Mouse (Mus musculus) layer of hippocampus, adult 2 months (tissue): ENCODE results near the gene Lin7a. TPM values are rescaled to one million over a fixed set of nuclear protein-coding genes. Genes with fewer than 3 reads are reported as not detected.
"Not testable (repeated sequence)": the region's sequence is repeated elsewhere in the genome, so short reads cannot be mapped to it uniquely, and the experiment has no call there.

Experiments
- DNase-seq, 2 experiments: peaks; one replicate each; pipeline ENCODE4 v3.0.0; 2022; ENCODE audit warnings: low spot score in 2 of 2
- H3K27ac ChIP-seq: fragments of 200-600 bp; 2 replicates; pipeline ENCODE4 v1.8.1; 2022
- H3K4me3 ChIP-seq: fragments of 200-600 bp; 2 replicates; pipeline ENCODE4 v1.8.1; 2022; ENCODE audit warnings: mild to moderate bottlenecking
- CTCF ChIP-seq: fragments of 200-600 bp; conservative IDR thresholded peaks from 2 replicates; pipeline ENCODE4 v1.8.1; 2022; ENCODE audit warnings: antibody characterized with exemption, mild to moderate bottlenecking, moderate library complexity
- total RNA-seq, 2 experiments: library from RNA; stranded (reverse); gene quantifications; 2 replicates each; pipeline ENCODE4 v1.2.3; 2021

Lin7a gene
- total RNA-seq, 2 experiments from 2014 or later, result 27.7 to 28.8 TPM

- TF ChIP-seq CTCF, result no peak
- no peak overlapping the region for H3K27ac ChIP-seq
- DNase-seq, result no peak
- no peak overlapping the region for H3K4me3 ChIP-seq
These were observed 31.7 kb upstream of the Lin7a start for GRCm38 (mm10) chr10:107239651-107240330.

- H3K27ac ChIP-seq, result no peak overlapping the region
- DNase-seq, result no peak
- no peak overlapping the region for H3K4me3 ChIP-seq
- TF ChIP-seq CTCF, result no peak
These were observed 31.0 kb upstream of the Lin7a start for GRCm38 (mm10) chr10:107240446-107240845.

GRCm38 (mm10) chr10:107240986-107241385 is 30.5 kb upstream of the Lin7a start:
- DNase-seq, result no peak
- no peak overlapping the region for H3K27ac ChIP-seq
- H3K4me3 ChIP-seq, result no peak overlapping the region
- no peak for TF ChIP-seq CTCF

- no peak for DNase-seq
- no peak overlapping the region for H3K27ac ChIP-seq
- H3K4me3 ChIP-seq, result no peak overlapping the region
- TF ChIP-seq CTCF, result no peak
These were observed 30.1 kb upstream of the Lin7a start for GRCm38 (mm10) chr10:107241406-107241805.

GRCm38 (mm10) chr10:107241999-107242398 is 29.5 kb upstream of the Lin7a start:
- not testable (repeated sequence) for DNase-seq, H3K4me3 ChIP-seq, H3K27ac ChIP-seq

GRCm38 (mm10) chr10:107242696-107243400 is 28.6 kb upstream of the Lin7a start:
- Histone ChIP-seq H3K27ac (no peak overlapping the region), H3K4me3 (no peak overlapping the region)
- TF ChIP-seq CTCF, result no peak
- no peak for DNase-seq

- Histone ChIP-seq H3K4me3 (no peak overlapping the region), H3K27ac (no peak overlapping the region)
- DNase-seq, result no peak
- TF ChIP-seq CTCF, result no peak
These were observed 27.3 kb upstream of the Lin7a start for GRCm38 (mm10) chr10:107244211-107244610.

GRCm38 (mm10) chr10:107244691-107245530 is 26.6 kb upstream of the Lin7a start:
- DNase-seq, result no peak
- no peak for TF ChIP-seq CTCF
- Histone ChIP-seq H3K4me3 (no peak overlapping the region), H3K27ac (no peak overlapping the region)

GRCm38 (mm10) chr10:107245531-107245840 is 26.0 kb upstream of the Lin7a start:
- no peak overlapping the region for H3K27ac ChIP-seq
- TF ChIP-seq CTCF, result no peak
- no peak overlapping the region for H3K4me3 ChIP-seq
- DNase-seq, result no peak

GRCm38 (mm10) chr10:107245961-107246460 is 25.5 kb upstream of the Lin7a start:
- no peak overlapping the region for H3K4me3 ChIP-seq
- no peak for TF ChIP-seq CTCF

GRCm38 (mm10) chr10:107247001-107247670 is 24.4 kb upstream of the Lin7a start:
- no peak for TF ChIP-seq CTCF

More at GRCm38 (mm10) chr10:107245961-107246460, 25.5 kb upstream of the Lin7a start:
- no peak for DNase-seq
- no peak overlapping the region for H3K27ac ChIP-seq

GRCm38 (mm10) chr10:107248481-107248880 is 23.0 kb upstream of the Lin7a start:
- TF ChIP-seq CTCF, result no peak
- DNase-seq, result no peak

More at GRCm38 (mm10) chr10:107247001-107247670, 24.4 kb upstream of the Lin7a start:
- DNase-seq, result no peak
- Histone ChIP-seq H3K27ac (no peak overlapping the region), H3K4me3 (no peak overlapping the region)

More at GRCm38 (mm10) chr10:107248481-107248880, 23.0 kb upstream of the Lin7a start:
- Histone ChIP-seq H3K4me3 (no peak overlapping the region), H3K27ac (no peak overlapping the region)
